Mouse (Mus musculus) forebrain, embryonic 10.5 days (tissue): Measurements from ENCODE around the gene Rexo4. TPM values are rescaled to one million over a fixed set of nuclear protein-coding genes. Genes with fewer than 3 reads are reported as not detected.

Experiments
- DNase-seq: peaks from one replicate; pipeline ENCODE4 v3.0.0-alpha.2; 2017; ENCODE audit warnings: low spot score; ENCODE audit errors: extremely low spot score
- H3K27ac ChIP-seq: fragments of 300-500 bp; sonication (generic); 2 replicates; pipeline ENCODE4 v1.5.1; 2016; ENCODE audit warnings: mild to moderate bottlenecking
- H3K27me3 ChIP-seq: fragments of 300-500 bp; sonication (generic); 2 replicates; pipeline ENCODE4 v1.6.1; 2016; ENCODE audit warnings: mild to moderate bottlenecking; ENCODE audit not compliant: poor library complexity, severe bottlenecking
- H3K36me3 ChIP-seq: fragments of 300-500 bp; sonication (generic); replicated peaks from 2 replicates; pipeline ENCODE4 v1.6.1; 2016; ENCODE audit warnings: mild to moderate bottlenecking, moderate library complexity
- H3K4me1 ChIP-seq: fragments of 300-500 bp; sonication (generic); 2 replicates; pipeline ENCODE4 v1.6.1; 2016
- H3K4me3 ChIP-seq: fragments of 300-500 bp; sonication (generic); 2 replicates; pipeline ENCODE4 v1.5.1; 2016; ENCODE audit warnings: mild to moderate bottlenecking, moderate library complexity
- H3K9me3 ChIP-seq: fragments of 300-500 bp; sonication (generic); 2 replicates; pipeline ENCODE4 v1.6.1; 2016; ENCODE audit warnings: mild to moderate bottlenecking, moderate library complexity
- WGBS: fragments of 180-500 bp; shearing (Covaris S2); methylation state at CpG from one replicate; pipeline ENCODE4 v1.1.7; 2016; 5-methylcytosine and 5-hydroxymethylcytosine counted together
- polyA plus RNA-seq: library from polyadenylated mRNA; unstranded; fragments of >200 nt; fragmentation: Nextera tagmentation; extraction: Ambion mirVana; gene quantifications from 2 replicates; pipeline ENCODE4 v1.2.1, GENCODE M21; 2016

Gene Rexo4
- polyA plus RNA-seq, result 57.1 and 59.0 TPM in 2 replicates

DNA sequence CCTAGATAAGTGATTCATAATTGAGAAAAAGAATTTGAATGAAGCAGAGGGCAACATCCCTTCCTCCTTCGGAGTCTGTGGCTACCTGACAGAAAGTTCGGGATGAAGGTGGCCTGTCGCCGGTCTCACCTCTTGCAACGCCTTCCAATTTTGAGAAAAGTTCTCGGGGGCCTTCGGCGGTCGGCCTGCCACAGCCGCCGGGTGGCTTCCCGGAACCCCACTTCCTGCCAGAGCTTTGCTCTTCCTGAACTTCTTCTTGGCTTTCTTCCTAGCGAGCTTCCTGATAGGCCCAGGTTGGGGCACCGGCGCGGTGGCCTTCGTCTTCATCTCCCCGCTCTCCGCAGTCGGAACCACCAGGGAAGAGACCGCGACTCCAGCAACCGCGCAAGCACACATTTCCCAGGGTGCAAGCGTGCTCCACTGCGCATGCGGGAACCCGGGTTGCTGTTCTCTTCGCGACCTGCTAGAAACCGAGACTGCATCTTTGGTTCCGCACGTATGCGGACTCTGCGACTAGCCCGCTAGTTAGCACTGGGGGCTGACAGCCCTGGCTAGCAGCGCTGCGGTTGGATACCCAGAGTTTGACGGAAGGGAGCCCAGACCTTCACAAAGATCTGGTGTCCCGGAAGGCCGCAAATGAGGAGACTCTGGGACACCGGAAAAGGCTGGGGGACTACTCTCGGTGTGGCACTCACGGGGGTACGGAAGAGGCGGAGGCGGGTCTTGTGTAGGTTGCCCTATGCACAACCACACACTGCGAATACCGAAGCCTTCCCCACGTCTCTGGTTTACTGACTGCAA lies at the start of gene Rexo4:
Gene Rexo4 (minus strand): TSS at position 464 of the 801 bp plus-strand sequence.
- H3K9me3 ChIP-seq, result peaks cover 9% of the 10 kb centered on the region; the same call in 1 of the 2 replicates
- peak within 1 kb of the TSS; percentile 81 for H3K4me3 ChIP-seq
- peaks cover 32% of the 10 kb centered on the region for H3K36me3 ChIP-seq
- WGBS, result under 1% methylated on average over 50 of the region's 50 CpGs
- H3K27me3 ChIP-seq, result no peaks in the 10 kb centered on the region
- H3K27ac ChIP-seq, result peak within 1 kb of the TSS; percentile 97
- peaks cover 29% of the 10 kb centered on the region for H3K4me1 ChIP-seq
- peak; percentile 93 for DNase-seq

DNA sequence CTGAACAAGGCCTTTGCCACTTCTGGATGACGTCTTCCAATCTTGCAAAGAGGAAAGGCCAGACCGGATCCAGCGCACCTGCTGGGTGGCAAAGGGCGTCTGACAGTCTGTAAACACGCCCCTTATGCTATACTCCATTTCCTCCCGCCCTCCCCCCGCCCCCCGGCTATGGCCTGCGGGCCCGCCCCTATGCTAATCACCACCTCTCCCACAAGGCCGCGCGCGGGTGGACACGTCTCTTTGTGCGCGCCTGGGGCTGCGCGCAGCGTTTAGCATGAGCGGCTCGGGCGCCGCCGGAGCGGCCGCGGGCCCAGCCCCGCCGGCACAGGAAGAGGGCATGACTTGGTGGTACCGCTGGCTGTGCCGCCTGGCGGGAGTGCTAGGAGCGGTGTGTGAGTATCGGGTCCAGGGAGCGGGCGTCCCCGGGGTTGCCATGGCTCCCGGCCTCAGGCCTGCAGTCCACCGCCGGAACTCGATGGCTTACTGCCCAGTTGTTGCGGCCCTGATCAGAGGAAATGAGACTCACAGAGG lies 45.6 kb upstream of the Rexo4 start, which contains the start of gene Cacfd1:
Gene Cacfd1 (plus strand): TSS at position 213 of the 531 bp plus-strand sequence.
- Histone ChIP-seq H3K4me1 (peaks cover 28% of the 10 kb centered on the region), H3K27me3 (no peaks in the 10 kb centered on the region), H3K36me3 (peaks cover 24% of the 10 kb centered on the region), H3K9me3 (no peaks in the 10 kb centered on the region), H3K4me3 (peak within 1 kb of the TSS; percentile 90), H3K27ac (peak within 1 kb of the TSS; percentile 94)
- WGBS, result under 1% methylated on average over 43 of the region's 43 CpGs
- DNase-seq, result peak; percentile 92

DNA sequence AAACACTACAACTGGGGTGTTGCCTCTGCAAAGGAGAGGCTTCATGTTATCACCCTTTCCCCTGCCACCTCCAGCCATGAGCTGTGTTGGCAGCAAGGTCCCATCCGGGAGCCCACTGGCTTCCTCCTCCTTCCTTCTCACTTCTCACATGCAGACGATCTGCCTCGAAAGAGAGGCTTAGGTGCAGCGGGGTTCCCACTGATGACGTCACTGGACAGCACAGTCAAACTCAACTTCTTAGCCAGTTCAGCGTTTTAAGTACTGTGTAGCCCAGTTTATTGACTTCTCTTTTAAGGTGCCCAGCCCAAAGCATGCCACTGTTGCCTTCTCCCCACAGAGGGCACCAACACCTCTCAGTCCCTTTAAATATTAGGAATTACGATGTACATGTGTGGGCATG lies 43.5 kb upstream of the Rexo4 start:
- H3K27me3 ChIP-seq, result no peaks in the 10 kb centered on the region
- peaks cover 8% of the 10 kb centered on the region for H3K36me3 ChIP-seq
- peaks cover 28% of the 10 kb centered on the region for H3K4me1 ChIP-seq
- DNase-seq, result no peak
- WGBS, result 77% methylated on average over 7 of the region's 7 CpGs
- no peak overlapping the region for H3K4me3 ChIP-seq
- no peaks in the 10 kb centered on the region for H3K9me3 ChIP-seq
- no peak overlapping the region for H3K27ac ChIP-seq

DNA sequence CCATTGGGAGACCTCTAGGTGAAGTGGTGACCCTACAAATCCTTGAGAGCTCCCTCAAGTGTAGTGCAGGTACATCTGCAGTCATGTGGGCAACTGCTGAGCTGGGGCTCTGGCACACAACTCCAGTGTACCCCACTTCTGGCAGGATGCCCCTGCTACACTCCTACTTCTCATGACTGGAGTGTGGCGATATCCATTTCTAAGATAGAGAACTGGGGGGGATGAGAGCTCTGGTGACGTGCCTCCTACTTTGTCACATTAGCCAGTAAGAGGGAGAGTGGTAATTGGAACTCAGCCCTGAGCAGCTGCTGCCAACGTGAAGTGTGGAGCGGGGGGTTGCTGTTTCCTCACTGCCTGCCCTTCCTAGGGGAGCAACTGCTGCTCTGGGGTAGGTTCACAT lies 42.1 kb upstream of the Rexo4 start:
- Histone ChIP-seq H3K27ac (no peak overlapping the region), H3K27me3 (no peaks in the 10 kb centered on the region), H3K9me3 (no peaks in the 10 kb centered on the region), H3K4me1 (peaks cover 22% of the 10 kb centered on the region), H3K4me3 (no peak overlapping the region), H3K36me3 (peaks cover under 1% of the 10 kb centered on the region; the same call in 1 of the 2 replicates)
- 80% methylated on average over 4 of the region's 4 CpGs for WGBS
- no peak for DNase-seq

DNA sequence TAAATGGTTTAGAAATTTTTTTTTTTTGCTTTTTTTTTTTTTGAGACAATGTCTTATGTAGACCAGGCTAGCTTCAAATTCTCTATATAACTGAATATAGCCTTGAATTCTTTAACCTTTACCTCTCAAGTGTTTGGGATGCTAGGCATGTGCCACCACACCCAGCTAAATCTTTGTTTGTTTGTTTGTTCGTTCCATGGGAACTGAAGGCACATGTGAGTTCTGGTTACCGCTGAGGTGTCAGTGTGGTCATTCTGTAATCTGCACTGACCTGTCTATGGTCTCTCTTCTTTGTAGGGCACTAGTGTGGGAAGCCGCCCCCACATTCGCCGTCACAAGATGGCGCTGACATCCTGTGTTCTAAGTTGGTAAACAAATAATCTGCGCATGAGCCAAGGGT lies 33.8 kb upstream of the Rexo4 start:
- Histone ChIP-seq H3K4me1 (no peaks in the 10 kb centered on the region), H3K9me3 (no peaks in the 10 kb centered on the region), H3K27ac (no peak overlapping the region), H3K4me3 (no peak overlapping the region), H3K36me3 (no peaks in the 10 kb centered on the region), H3K27me3 (no peaks in the 10 kb centered on the region)
- 92% methylated on average over 7 of the region's 7 CpGs for WGBS
- no peak for DNase-seq

DNA sequence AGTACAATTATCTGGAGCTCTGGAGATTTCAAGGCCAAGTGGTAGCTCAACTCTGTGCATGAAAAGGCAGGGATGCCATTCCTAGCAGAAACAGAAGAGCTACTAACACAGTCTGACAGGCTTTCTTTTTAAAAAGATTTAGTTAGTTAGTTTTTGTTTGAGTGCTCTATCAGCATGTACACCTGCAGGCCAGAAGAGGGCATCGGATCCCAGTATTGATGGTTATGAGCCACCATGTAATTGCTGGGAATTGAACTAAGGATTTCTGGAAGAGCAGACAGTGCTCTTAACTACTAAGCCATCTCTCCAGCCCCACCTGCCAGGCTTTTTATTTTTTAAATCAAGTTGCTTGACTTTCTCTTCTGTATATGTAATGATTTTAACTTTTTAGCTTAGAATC lies 33.3 kb upstream of the Rexo4 start:
- H3K9me3 ChIP-seq, result no peaks in the 10 kb centered on the region
- H3K27ac ChIP-seq, result no peak overlapping the region
- no peak for DNase-seq
- no peak overlapping the region for H3K4me3 ChIP-seq
- WGBS, result 93% methylated on average over 1 of the region's 1 CpGs
- no peaks in the 10 kb centered on the region for H3K27me3 ChIP-seq
- H3K36me3 ChIP-seq, result no peaks in the 10 kb centered on the region
- H3K4me1 ChIP-seq, result no peaks in the 10 kb centered on the region

DNA sequence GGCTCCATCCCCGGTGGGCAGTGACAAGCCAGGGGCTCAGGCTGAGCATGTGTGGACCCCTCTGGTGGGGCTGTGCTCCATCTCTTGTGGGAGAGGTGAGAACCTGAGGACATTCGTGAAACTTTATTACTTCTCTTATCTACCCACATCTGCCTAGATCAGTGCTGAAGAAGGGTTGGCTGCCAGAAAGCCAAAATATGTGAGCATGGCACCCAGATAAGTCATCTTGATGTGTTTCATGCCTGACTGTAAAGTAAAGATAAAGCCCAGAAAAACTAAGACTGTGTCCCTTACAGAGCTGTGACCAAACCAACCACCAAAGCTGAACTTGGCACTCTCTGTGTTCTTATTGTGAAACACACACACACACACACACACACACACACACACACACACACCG lies 29.8 kb upstream of the Rexo4 start:
- H3K4me3 ChIP-seq, result no peak overlapping the region
- WGBS, result 82% methylated on average over 3 of the region's 3 CpGs
- DNase-seq, result no peak

DNA sequence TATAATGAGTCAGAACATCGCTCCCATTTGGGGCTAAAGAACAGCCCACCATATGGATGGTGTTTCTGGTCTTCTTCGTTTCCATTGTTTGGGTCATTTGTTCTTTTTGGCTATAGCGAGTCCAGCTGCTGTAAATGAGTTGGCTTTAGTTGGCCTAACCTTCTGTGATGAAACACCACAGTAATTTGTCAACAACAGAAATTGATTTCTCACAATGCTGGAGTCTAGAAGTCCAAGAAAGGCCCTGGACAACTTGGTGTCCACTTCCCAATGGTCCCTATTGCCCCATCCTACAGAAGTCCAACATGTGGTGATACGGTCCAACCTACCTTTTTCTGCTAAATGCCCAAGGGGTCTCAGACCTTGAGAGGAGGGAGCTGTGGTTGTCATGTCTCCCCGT lies 20.5 kb upstream of the Rexo4 start:
- H3K36me3 ChIP-seq, result no peaks in the 10 kb centered on the region
- no peak overlapping the region for H3K4me3 ChIP-seq
- H3K27ac ChIP-seq, result no peak overlapping the region
- H3K4me1 ChIP-seq, result no peaks in the 10 kb centered on the region
- H3K27me3 ChIP-seq, result no peaks in the 10 kb centered on the region
- DNase-seq, result no peak
- 89% methylated on average over 5 of the region's 5 CpGs for WGBS
- H3K9me3 ChIP-seq, result no peaks in the 10 kb centered on the region

More for the DNA sequence above, 29.8 kb upstream of the Rexo4 start:
- no peaks in the 10 kb centered on the region for H3K9me3 ChIP-seq
- H3K4me1 ChIP-seq, result no peaks in the 10 kb centered on the region
- no peaks in the 10 kb centered on the region for H3K36me3 ChIP-seq
- H3K27ac ChIP-seq, result no peak overlapping the region
- H3K27me3 ChIP-seq, result no peaks in the 10 kb centered on the region

DNA sequence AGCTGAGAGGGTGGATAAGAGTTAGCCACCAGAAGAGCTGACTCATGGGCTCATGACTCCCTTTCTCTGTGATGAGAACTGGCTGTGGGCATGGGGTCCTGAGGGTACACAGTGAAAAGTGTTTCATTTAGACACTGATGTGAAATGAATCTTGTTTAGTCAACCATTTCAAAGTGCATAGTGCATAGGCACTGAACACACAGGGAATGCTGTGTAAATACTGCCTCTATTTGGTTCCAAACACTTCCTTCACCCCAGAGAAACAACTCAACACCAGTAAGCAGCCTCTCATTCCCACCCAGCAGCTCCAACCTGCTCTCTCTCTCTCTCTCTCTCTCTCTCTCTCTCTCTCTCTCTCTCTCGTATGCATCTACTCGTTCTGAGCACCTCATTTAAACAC lies 20.0 kb upstream of the Rexo4 start:
- Histone ChIP-seq H3K27ac (no peak overlapping the region), H3K36me3 (no peaks in the 10 kb centered on the region), H3K9me3 (no peaks in the 10 kb centered on the region), H3K4me1 (no peaks in the 10 kb centered on the region), H3K27me3 (no peaks in the 10 kb centered on the region), H3K4me3 (no peak overlapping the region)
- DNase-seq, result no peak
- WGBS, result 86% methylated on average over 2 of the region's 2 CpGs

DNA sequence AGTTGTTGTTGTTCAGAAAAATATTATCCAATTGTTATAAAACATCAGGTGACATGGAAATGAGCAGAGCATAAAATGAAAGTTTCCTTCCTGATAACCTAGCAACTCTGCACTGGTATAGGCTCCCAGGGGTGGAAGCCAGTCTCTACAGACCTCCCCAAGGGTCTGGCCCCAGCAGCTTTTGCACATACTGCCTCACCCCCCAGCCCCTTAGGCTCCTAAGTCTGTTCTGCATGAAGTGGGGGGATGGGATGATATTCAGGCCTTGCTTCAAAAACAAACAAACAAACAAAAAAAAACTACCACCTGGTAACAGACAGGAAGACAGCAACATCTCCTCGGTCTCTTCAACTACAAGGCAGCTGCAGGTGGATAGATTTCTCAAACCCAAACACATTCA lies 16.2 kb upstream of the Rexo4 start:
- Histone ChIP-seq H3K27ac (no peak overlapping the region), H3K4me1 (no peaks in the 10 kb centered on the region), H3K27me3 (no peaks in the 10 kb centered on the region), H3K9me3 (no peaks in the 10 kb centered on the region), H3K36me3 (no peaks in the 10 kb centered on the region), H3K4me3 (no peak overlapping the region)
- 86% methylated on average over 1 of the region's 1 CpGs for WGBS
- no peak for DNase-seq

DNA sequence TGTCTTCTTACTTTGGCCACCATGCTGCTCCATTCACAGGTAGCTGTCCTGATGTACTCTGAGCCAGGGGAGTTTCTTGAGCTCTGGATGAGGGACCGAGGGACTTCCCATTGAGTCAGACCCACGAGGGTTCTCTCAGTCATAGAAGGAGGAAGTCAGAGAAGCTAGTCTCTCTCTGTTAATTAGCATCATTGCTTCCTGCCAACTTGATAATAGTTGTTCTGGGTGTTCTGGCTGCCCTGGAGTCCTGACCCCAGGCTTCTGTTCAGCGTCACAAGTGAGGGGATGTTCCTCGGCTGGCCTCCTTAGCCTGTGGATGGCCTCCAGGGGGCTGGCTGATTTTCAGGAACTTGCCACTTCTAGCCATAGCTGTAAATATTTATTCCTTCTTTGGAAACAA lies 9.8 kb upstream of the Rexo4 start:
- Histone ChIP-seq H3K4me1 (peaks cover 10% of the 10 kb centered on the region), H3K9me3 (no peaks in the 10 kb centered on the region), H3K4me3 (no peak overlapping the region), H3K36me3 (no peaks in the 10 kb centered on the region), H3K27ac (no peak overlapping the region), H3K27me3 (no peaks in the 10 kb centered on the region)
- WGBS, result 63% methylated on average over 4 of the region's 4 CpGs
- DNase-seq, result no peak

DNA sequence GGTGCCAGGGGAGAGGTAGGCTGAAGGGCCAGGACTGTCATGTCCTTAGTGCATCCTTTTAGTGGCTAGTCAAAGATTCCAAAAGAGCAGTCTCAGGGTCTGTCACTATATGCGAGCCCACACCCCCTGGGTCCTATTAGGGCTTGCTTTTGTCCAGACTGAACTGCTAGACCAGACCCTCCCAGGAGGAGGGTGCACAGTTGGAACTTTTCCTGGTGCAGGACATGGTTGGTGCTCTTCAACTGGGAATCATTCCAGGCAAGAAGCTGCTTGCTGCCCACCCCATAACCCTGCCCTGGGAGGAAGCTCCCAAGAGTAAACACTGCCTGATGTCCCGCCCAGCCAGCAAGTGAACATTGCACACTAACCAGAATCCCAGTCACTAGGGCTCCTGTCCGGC lies 8.9 kb upstream of the Rexo4 start, which contains the start of gene Adamts13:
Gene Adamts13 (plus strand): TSS at position 301 of the 400 bp plus-strand sequence.
- 82% methylated on average over 3 of the region's 3 CpGs for WGBS
- Histone ChIP-seq H3K27me3 (no peaks in the 10 kb centered on the region), H3K27ac (no peak within 1 kb of the TSS), H3K36me3 (no peaks in the 10 kb centered on the region), H3K9me3 (no peaks in the 10 kb centered on the region), H3K4me1 (peaks cover 10% of the 10 kb centered on the region), H3K4me3 (no peak within 1 kb of the TSS)
- DNase-seq, result no peak

DNA sequence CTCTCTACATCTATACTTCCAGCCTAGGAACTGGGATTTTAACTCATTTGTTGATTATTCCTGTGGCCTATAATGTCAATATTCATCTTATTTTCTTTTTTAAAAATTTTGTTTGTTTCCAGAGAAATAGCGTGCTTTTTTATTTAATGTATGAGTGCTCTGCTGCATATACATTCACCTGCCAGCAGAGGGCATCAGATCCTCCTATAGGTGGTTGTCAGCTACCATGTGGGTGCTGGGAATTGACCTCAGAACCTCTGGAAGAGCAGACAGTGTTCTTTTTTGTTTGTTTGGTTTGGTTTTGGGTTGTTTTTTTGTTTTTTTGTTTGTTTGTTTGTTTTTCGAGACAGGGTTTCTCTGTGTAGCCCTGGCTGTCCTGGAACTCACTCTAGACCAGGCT lies 3.1 kb upstream of the Rexo4 start:
- Histone ChIP-seq H3K4me3 (no peak overlapping the region), H3K4me1 (peaks cover 27% of the 10 kb centered on the region), H3K27ac (no peak overlapping the region), H3K9me3 (peaks cover 9% of the 10 kb centered on the region; the same call in 1 of the 2 replicates), H3K27me3 (no peaks in the 10 kb centered on the region), H3K36me3 (peaks cover 3% of the 10 kb centered on the region)
- WGBS, result 83% methylated on average over 2 of the region's 2 CpGs
- DNase-seq, result no peak
